Mouse (Mus musculus): ENCODE results near the gene Col4a1. TPM values are rescaled to one million over a fixed set of nuclear protein-coding genes. Genes with fewer than 3 reads are reported as not detected.

Gene Col4a1
- polyA plus RNA-seq, 1 experiment from 2014 or later: 335 TPM

- Histone ChIP-seq H3K27me3 (no peaks in the 10 kb centered on the region), H3K4me1 (peaks cover 85% of the 10 kb centered on the region), H3K9ac (no peak overlapping the region), H3K4me2 (no peak overlapping the region), H3K9me3 (replicated peaks) (no peaks in the 10 kb centered on the region), H3K4me3 (replicated peaks) (no peak overlapping the region), H3K36me3 (0 out of 2 replicates have a peak, but pooled peaks cover 10% of the 10 kb centered on the region), H3K27ac (peak overlapping the region; percentile 79)
- WGBS: 81% methylated on average over 3 of the region's 3 CpGs
- no peak for ATAC-seq (replicated peaks; ENCODE audit: low FRiP score)
These were observed 35.0 kb downstream of the Col4a1 start for GRCm38 (mm10) chr8:11277602-11278051.

- Histone ChIP-seq H3K4me1 (peaks cover 80% of the 10 kb centered on the region), H3K27ac (no peak overlapping the region)
These were observed 36.3 kb downstream of the Col4a1 start for GRCm38 (mm10) chr8:11276286-11276685.

GRCm38 (mm10) chr8:11274415-11274814 lies 38.2 kb downstream of the Col4a1 start:
- WGBS: 90% methylated on average over 7 of the region's 7 CpGs
- Histone ChIP-seq H3K4me3 (replicated peaks) (no peak overlapping the region), H3K4me1 (peaks cover 77% of the 10 kb centered on the region), H3K27me3 (no peaks in the 10 kb centered on the region), H3K27ac (no peak overlapping the region), H3K9ac (no peak overlapping the region), H3K4me2 (no peak overlapping the region), H3K9me3 (replicated peaks) (no peaks in the 10 kb centered on the region), H3K36me3 (0 out of 2 replicates have a peak, but pooled peaks cover 7% of the 10 kb centered on the region)
- no peak for ATAC-seq (replicated peaks; ENCODE audit: low FRiP score)

More at GRCm38 (mm10) chr8:11276286-11276685, 36.3 kb downstream of the Col4a1 start:
- Histone ChIP-seq H3K27me3 (no peaks in the 10 kb centered on the region), H3K4me2 (no peak overlapping the region), H3K36me3 (0 out of 2 replicates have a peak, but pooled peaks cover 6% of the 10 kb centered on the region), H3K9ac (no peak overlapping the region), H3K9me3 (replicated peaks) (no peaks in the 10 kb centered on the region), H3K4me3 (replicated peaks) (no peak overlapping the region)
- 74% methylated on average over 6 of the region's 6 CpGs for WGBS
- ATAC-seq (replicated peaks; ENCODE audit: low FRiP score): no peak

GRCm38 (mm10) chr8:11273506-11274158 lies 39.0 kb downstream of the Col4a1 start:
- no peak overlapping the region for H3K27ac ChIP-seq
- no peaks in the 10 kb centered on the region for H3K9me3 ChIP-seq (replicated peaks)
- H3K36me3 ChIP-seq: 0 out of 2 replicates have a peak, but pooled peaks cover 7% of the 10 kb centered on the region
- no peak overlapping the region for H3K4me3 ChIP-seq (replicated peaks)
- no peak for ATAC-seq (replicated peaks; ENCODE audit: low FRiP score)
- H3K4me1 ChIP-seq: peaks cover 74% of the 10 kb centered on the region
- H3K4me2 ChIP-seq: no peak overlapping the region
- no peak overlapping the region for H3K9ac ChIP-seq
- 88% methylated on average over 15 of the region's 15 CpGs for WGBS
- H3K27me3 ChIP-seq: no peaks in the 10 kb centered on the region

- Histone ChIP-seq H3K36me3 (peaks cover 15% of the 10 kb centered on the region), H3K4me2 (no peak overlapping the region), H3K9me3 (replicated peaks) (no peaks in the 10 kb centered on the region), H3K4me3 (replicated peaks) (no peak overlapping the region), H3K9ac (no peak overlapping the region), H3K27me3 (no peaks in the 10 kb centered on the region), H3K4me1 (peaks cover 65% of the 10 kb centered on the region), H3K27ac (peak overlapping the region; percentile 43)
- WGBS: 63% methylated on average over 6 of the region's 6 CpGs
- ATAC-seq (replicated peaks; ENCODE audit: low FRiP score): no peak
These were observed 40.4 kb downstream of the Col4a1 start for GRCm38 (mm10) chr8:11272205-11272604.

GRCm38 (mm10) chr8:11270826-11271225 lies 41.8 kb downstream of the Col4a1 start:
- peaks cover 56% of the 10 kb centered on the region for H3K4me1 ChIP-seq
- H3K4me2 ChIP-seq: no peak overlapping the region
- ATAC-seq (replicated peaks; ENCODE audit: low FRiP score): no peak
- no peaks in the 10 kb centered on the region for H3K27me3 ChIP-seq
- H3K9me3 ChIP-seq (replicated peaks): no peaks in the 10 kb centered on the region
- WGBS: 65% methylated on average over 6 of the region's 6 CpGs
- no peak overlapping the region for H3K4me3 ChIP-seq (replicated peaks)
- H3K27ac ChIP-seq: peak overlapping the region; percentile 25
- no peak overlapping the region for H3K9ac ChIP-seq
- H3K36me3 ChIP-seq: peaks cover 26% of the 10 kb centered on the region

- no peaks in the 10 kb centered on the region for H3K9me3 ChIP-seq (replicated peaks)
- H3K27ac ChIP-seq: no peak overlapping the region
- peaks cover 32% of the 10 kb centered on the region for H3K36me3 ChIP-seq
- H3K4me2 ChIP-seq: no peak overlapping the region
- H3K4me3 ChIP-seq (replicated peaks): no peak overlapping the region
- peaks cover 55% of the 10 kb centered on the region for H3K4me1 ChIP-seq
- no peak for ATAC-seq (replicated peaks; ENCODE audit: low FRiP score)
- no peak overlapping the region for H3K9ac ChIP-seq
- WGBS: 74% methylated on average over 6 of the region's 6 CpGs
- H3K27me3 ChIP-seq: no peaks in the 10 kb centered on the region
These were observed 43.9 kb downstream of the Col4a1 start for GRCm38 (mm10) chr8:11268753-11269152.

- H3K4me1 ChIP-seq: peaks cover 61% of the 10 kb centered on the region
- H3K4me3 ChIP-seq (replicated peaks): no peak overlapping the region
- 87% methylated on average over 2 of the region's 2 CpGs for WGBS
- no peak overlapping the region for H3K4me2 ChIP-seq
- H3K27ac ChIP-seq: no peak overlapping the region
- H3K27me3 ChIP-seq: no peaks in the 10 kb centered on the region
- H3K9me3 ChIP-seq (replicated peaks): no peaks in the 10 kb centered on the region
- peaks cover 32% of the 10 kb centered on the region for H3K36me3 ChIP-seq
- ATAC-seq (replicated peaks; ENCODE audit: low FRiP score): no peak
- no peak overlapping the region for H3K9ac ChIP-seq
These were observed 46.2 kb downstream of the Col4a1 start for GRCm38 (mm10) chr8:11266471-11266870.

- Histone ChIP-seq H3K27me3 (no peaks in the 10 kb centered on the region), H3K27ac (no peak overlapping the region), H3K4me3 (replicated peaks) (no peak overlapping the region), H3K4me2 (no peak overlapping the region), H3K36me3 (peaks cover 30% of the 10 kb centered on the region), H3K9ac (no peak overlapping the region), H3K4me1 (peaks cover 61% of the 10 kb centered on the region), H3K9me3 (replicated peaks) (no peaks in the 10 kb centered on the region)
- ATAC-seq (replicated peaks; ENCODE audit: low FRiP score): no peak
- 87% methylated on average over 3 of the region's 3 CpGs for WGBS
These were observed 46.7 kb downstream of the Col4a1 start for GRCm38 (mm10) chr8:11265971-11266370.

- peaks cover 30% of the 10 kb centered on the region for H3K36me3 ChIP-seq
- no peak for ATAC-seq (replicated peaks; ENCODE audit: low FRiP score)
- 74% methylated on average over 6 of the region's 6 CpGs for whole genome bisulfite sequencing
- H3K9ac ChIP-seq: no peak overlapping the region
- H3K9me3 ChIP-seq (replicated peaks): no peaks in the 10 kb centered on the region
- no peaks in the 10 kb centered on the region for H3K27me3 ChIP-seq
- no peak overlapping the region for H3K4me2 ChIP-seq
- H3K4me1 ChIP-seq: peaks cover 66% of the 10 kb centered on the region
- H3K27ac ChIP-seq: no peak overlapping the region
- no peak overlapping the region for H3K4me3 ChIP-seq (replicated peaks)
These were observed 48.8 kb downstream of the Col4a1 start for GRCm38 (mm10) chr8:11263848-11264247.

GRCm38 (mm10) chr8:11262031-11262735 lies 50.4 kb downstream of the Col4a1 start:
- Histone ChIP-seq H3K4me2 (no peak overlapping the region), H3K9ac (no peak overlapping the region), H3K36me3 (peaks cover 22% of the 10 kb centered on the region), H3K4me1 (peaks cover 78% of the 10 kb centered on the region), H3K4me3 (replicated peaks) (no peak overlapping the region), H3K27ac (0 out of 2 replicates have a peak overlapping the region, but pooled peaks have one; percentile 45), H3K9me3 (replicated peaks) (no peaks in the 10 kb centered on the region), H3K27me3 (no peaks in the 10 kb centered on the region)
- ATAC-seq (replicated peaks; ENCODE audit: low FRiP score): no peak
- WGBS: 75% methylated on average over 15 of the region's 15 CpGs

All from kidney, embryonic 15.5 days (tissue).